Mouse (Mus musculus) limb, embryonic 12.5 days (tissue): Measurements from ENCODE around the gene Fbxo45. TPM values are rescaled to one million over a fixed set of nuclear protein-coding genes. Genes with fewer than 3 reads are reported as not detected.
"Not testable (repeated sequence)": the region's sequence is repeated elsewhere in the genome, so short reads cannot be mapped to it uniquely, and the experiment has no call there.

Experiments used
- ATAC-seq: fragments of 200-750 bp; cut with Nextera tagmentation; 2 replicates; pipeline ENCODE4 v1.8.0; 2017; ENCODE audit warnings: low read depth, moderate TSS enrichment; ENCODE audit not compliant: insufficient number of reproducible peaks, insufficient read depth, low FRiP score, low TSS enrichment
- H3K27ac ChIP-seq: fragments of 300-500 bp; sonication (generic); 2 replicates; pipeline ENCODE4 v1.5.1; 2016; ENCODE audit warnings: mild to moderate bottlenecking, moderate library complexity
- H3K27me3 ChIP-seq: fragments of 300-500 bp; sonication (generic); 2 replicates; pipeline ENCODE4 v1.6.1; 2016; ENCODE audit warnings: mild to moderate bottlenecking, moderate library complexity
- H3K36me3 ChIP-seq: fragments of 300-500 bp; sonication (generic); 2 replicates; pipeline ENCODE4 v1.6.1; 2016; ENCODE audit warnings: mild to moderate bottlenecking, moderate library complexity
- H3K4me1 ChIP-seq: fragments of 300-500 bp; sonication (generic); replicated peaks from 2 replicates; pipeline ENCODE4 v1.6.1; 2016
- H3K4me2 ChIP-seq: fragments of 300-500 bp; sonication (generic); 2 replicates; pipeline ENCODE4 v1.6.1; 2016; ENCODE audit warnings: mild to moderate bottlenecking, moderate library complexity
- H3K4me3 ChIP-seq: fragments of 300-500 bp; sonication (generic); replicated peaks from 2 replicates; pipeline ENCODE4 v1.5.1; 2016; ENCODE audit warnings: mild to moderate bottlenecking
- H3K9ac ChIP-seq: fragments of 300-500 bp; sonication (generic); replicated peaks from 2 replicates; pipeline ENCODE4 v1.6.1; 2016; ENCODE audit warnings: mild to moderate bottlenecking, moderate library complexity
- H3K9me3 ChIP-seq: fragments of 300-500 bp; sonication (generic); 2 replicates; pipeline ENCODE4 v1.6.1; 2016; ENCODE audit warnings: mild to moderate bottlenecking, moderate library complexity
- WGBS: fragments of 180-500 bp; shearing (Covaris S2); methylation state at CpG from one replicate; pipeline ENCODE4 v1.1.7; 2016; 5-methylcytosine and 5-hydroxymethylcytosine counted together
- polyA plus RNA-seq: library from polyadenylated mRNA; unstranded; fragments of >200 nt; fragmentation: Nextera tagmentation; extraction: Ambion mirVana; gene quantifications from 2 replicates; pipeline ENCODE4 v1.2.1, GENCODE M21; 2016

Gene Fbxo45
- 20.1 and 23.9 TPM in 2 replicates for polyA plus RNA-seq

- peak within 1 kb of the TSS; percentile 91 for H3K9ac ChIP-seq
- peak within 1 kb of the TSS; percentile 95 for H3K27ac ChIP-seq
- H3K4me2 ChIP-seq = peak within 1 kb of the TSS; percentile 60
- ATAC-seq = peak; percentile 97
- H3K4me1 ChIP-seq = peaks cover 25% of the 10 kb centered on the region
- peaks cover 8% of the 10 kb centered on the region for H3K36me3 ChIP-seq
- no peaks in the 10 kb centered on the region for H3K27me3 ChIP-seq
- H3K9me3 ChIP-seq = no peaks in the 10 kb centered on the region
- H3K4me3 ChIP-seq = peak within 1 kb of the TSS; percentile 83
- WGBS = under 1% methylated on average over 44 of the region's 48 CpGs
Measured at GRCm38 (mm10) chr16:32246952-32247370, at the start of gene Fbxo45, which contains the start of gene Wdr53. TSS of gene Fbxo45 (minus strand) at chr16:32247158. TSS of gene Wdr53 (plus strand) at chr16:32247227.

GRCm38 (mm10) chr16:32291821-32292220, 44.9 kb upstream of the Fbxo45 start:
- WGBS = 92% methylated on average over 4 of the region's 4 CpGs
- H3K4me2 ChIP-seq = no peak overlapping the region
- no peak for ATAC-seq
- no peaks in the 10 kb centered on the region for H3K4me1 ChIP-seq
- H3K27me3 ChIP-seq = no peaks in the 10 kb centered on the region
- peaks cover 62% of the 10 kb centered on the region for H3K36me3 ChIP-seq
- H3K27ac ChIP-seq = no peak overlapping the region
- H3K9me3 ChIP-seq = no peaks in the 10 kb centered on the region
- no peak overlapping the region for H3K4me3 ChIP-seq
- no peak overlapping the region for H3K9ac ChIP-seq

- ATAC-seq = no peak
- peaks cover 8% of the 10 kb centered on the region; the same call in 1 of the 2 replicates for H3K4me1 ChIP-seq
- H3K27ac ChIP-seq = no peak overlapping the region
- no peak overlapping the region for H3K4me3 ChIP-seq
- no peak overlapping the region for H3K9ac ChIP-seq
- no peaks in the 10 kb centered on the region for H3K27me3 ChIP-seq
- peaks cover 6% of the 10 kb centered on the region; the same call in 1 of the 2 replicates for H3K9me3 ChIP-seq
- peaks cover 77% of the 10 kb centered on the region for H3K36me3 ChIP-seq
- no peak overlapping the region for H3K4me2 ChIP-seq
Measured at GRCm38 (mm10) chr16:32282608-32283007, 35.6 kb upstream of the Fbxo45 start.

GRCm38 (mm10) chr16:32280211-32280610, 33.3 kb upstream of the Fbxo45 start:
- peak overlapping the region; percentile 37; the same call in 1 of the 2 replicates for H3K9ac ChIP-seq
- peaks cover 6% of the 10 kb centered on the region; the same call in 1 of the 2 replicates for H3K9me3 ChIP-seq
- H3K27me3 ChIP-seq = no peaks in the 10 kb centered on the region
- peaks cover 10% of the 10 kb centered on the region; the same call in 1 of the 2 replicates for H3K4me1 ChIP-seq
- peak overlapping the region; percentile 76 for H3K4me2 ChIP-seq
- H3K36me3 ChIP-seq = peaks cover 53% of the 10 kb centered on the region
- no peak for ATAC-seq
- H3K27ac ChIP-seq = no peak overlapping the region
- 88% methylated on average over 8 of the region's 8 CpGs for WGBS
- H3K4me3 ChIP-seq = peak overlapping the region; percentile 20

- H3K9ac ChIP-seq = peak overlapping the region; percentile 93
- no peak for ATAC-seq
- peaks cover 35% of the 10 kb centered on the region for H3K36me3 ChIP-seq
- H3K9me3 ChIP-seq = peaks cover 6% of the 10 kb centered on the region; the same call in 1 of the 2 replicates
- WGBS = 60% methylated on average over 7 of the region's 7 CpGs
- peak overlapping the region; percentile 95; the same call in 1 of the 2 replicates for H3K27ac ChIP-seq
- peaks cover 10% of the 10 kb centered on the region; the same call in 1 of the 2 replicates for H3K4me1 ChIP-seq
- peak overlapping the region; percentile 87 for H3K4me3 ChIP-seq
- peak overlapping the region; percentile 76 for H3K4me2 ChIP-seq
- H3K27me3 ChIP-seq = no peaks in the 10 kb centered on the region
Measured at GRCm38 (mm10) chr16:32278396-32278795, 31.4 kb upstream of the Fbxo45 start.

- Histone ChIP-seq H3K9me3 (peaks cover 6% of the 10 kb centered on the region; the same call in 1 of the 2 replicates), H3K27ac (peak within 1 kb of the TSS; percentile 95), H3K4me1 (peaks cover 10% of the 10 kb centered on the region; the same call in 1 of the 2 replicates), H3K27me3 (no peaks in the 10 kb centered on the region), H3K4me2 (peak within 1 kb of the TSS; percentile 76), H3K36me3 (peaks cover 27% of the 10 kb centered on the region), H3K4me3 (peak within 1 kb of the TSS; percentile 87), H3K9ac (peak within 1 kb of the TSS; percentile 93)
- ATAC-seq = peak; percentile 80
- WGBS = under 1% methylated on average over 72 of the region's 75 CpGs
Measured at GRCm38 (mm10) chr16:32277308-32278256, 30.6 kb upstream of the Fbxo45 start, which contains the start of gene Rnf168. TSS of gene Rnf168 (plus strand) at chr16:32277459.

- Histone ChIP-seq H3K4me1 (peaks cover 10% of the 10 kb centered on the region; the same call in 1 of the 2 replicates), H3K9me3 (peaks cover 6% of the 10 kb centered on the region; the same call in 1 of the 2 replicates), H3K4me2 (no peak overlapping the region), H3K4me3 (no peak overlapping the region), H3K27me3 (no peaks in the 10 kb centered on the region), H3K9ac (no peak overlapping the region), H3K27ac (no peak overlapping the region), H3K36me3 (peaks cover 12% of the 10 kb centered on the region)
- WGBS = 74% methylated on average over 1 of the region's 1 CpGs
- ATAC-seq = no peak
Measured at GRCm38 (mm10) chr16:32275830-32276229, 28.9 kb upstream of the Fbxo45 start.

GRCm38 (mm10) chr16:32275041-32275440, 28.1 kb upstream of the Fbxo45 start:
- H3K9ac ChIP-seq = no peak overlapping the region
- 86% methylated on average over 6 of the region's 6 CpGs for WGBS
- ATAC-seq = no peak
- H3K4me1 ChIP-seq = peaks cover 8% of the 10 kb centered on the region; the same call in 1 of the 2 replicates
- no peak overlapping the region for H3K4me3 ChIP-seq
- H3K4me2 ChIP-seq = no peak overlapping the region
- no peaks in the 10 kb centered on the region for H3K27me3 ChIP-seq
- peaks cover 3% of the 10 kb centered on the region; the same call in 1 of the 2 replicates for H3K9me3 ChIP-seq
- peaks cover 4% of the 10 kb centered on the region for H3K36me3 ChIP-seq
- no peak overlapping the region for H3K27ac ChIP-seq

GRCm38 (mm10) chr16:32273338-32273737, 26.4 kb upstream of the Fbxo45 start:
- WGBS = 52% methylated on average over 9 of the region's 9 CpGs

GRCm38 (mm10) chr16:32271291-32271690, 24.3 kb upstream of the Fbxo45 start, which contains the start of gene Smco1:
TSS of gene Smco1 (plus strand) at chr16:32271468.
- H3K36me3 ChIP-seq = no peaks in the 10 kb centered on the region
- no peak within 1 kb of the TSS for H3K9ac ChIP-seq
- no peak within 1 kb of the TSS for H3K27ac ChIP-seq
- H3K9me3 ChIP-seq = 0 out of 2 replicates have a peak, but pooled peaks cover 2% of the 10 kb centered on the region
- no peaks in the 10 kb centered on the region for H3K4me1 ChIP-seq
- no peak within 1 kb of the TSS for H3K4me3 ChIP-seq
- no peak within 1 kb of the TSS for H3K4me2 ChIP-seq
- no peaks in the 10 kb centered on the region for H3K27me3 ChIP-seq
- ATAC-seq = no peak
- WGBS = 89% methylated on average over 11 of the region's 11 CpGs

More at GRCm38 (mm10) chr16:32273338-32273737, 26.4 kb upstream of the Fbxo45 start:
- H3K27ac ChIP-seq = no peak overlapping the region
- H3K4me2 ChIP-seq = no peak overlapping the region
- H3K27me3 ChIP-seq = no peaks in the 10 kb centered on the region
- H3K9me3 ChIP-seq = 0 out of 2 replicates have a peak, but pooled peaks cover 2% of the 10 kb centered on the region
- H3K36me3 ChIP-seq = no peaks in the 10 kb centered on the region
- ATAC-seq = no peak
- no peak overlapping the region for H3K4me3 ChIP-seq
- no peak overlapping the region for H3K9ac ChIP-seq
- H3K4me1 ChIP-seq = 0 out of 2 replicates have a peak, but pooled peaks cover 2% of the 10 kb centered on the region

- not testable (repeated sequence) for H3K27ac ChIP-seq, H3K9me3 ChIP-seq, H3K4me1 ChIP-seq, H3K27me3 ChIP-seq, ATAC-seq, H3K36me3 ChIP-seq, H3K4me2 ChIP-seq, H3K9ac ChIP-seq, H3K4me3 ChIP-seq
- WGBS = 85% methylated on average over 2 of the region's 2 CpGs
Measured at GRCm38 (mm10) chr16:32264225-32264624, 17.3 kb upstream of the Fbxo45 start.
